Mouse (Mus musculus): ENCODE results near the gene Tmem108.

Gene Tmem108

DNA sequence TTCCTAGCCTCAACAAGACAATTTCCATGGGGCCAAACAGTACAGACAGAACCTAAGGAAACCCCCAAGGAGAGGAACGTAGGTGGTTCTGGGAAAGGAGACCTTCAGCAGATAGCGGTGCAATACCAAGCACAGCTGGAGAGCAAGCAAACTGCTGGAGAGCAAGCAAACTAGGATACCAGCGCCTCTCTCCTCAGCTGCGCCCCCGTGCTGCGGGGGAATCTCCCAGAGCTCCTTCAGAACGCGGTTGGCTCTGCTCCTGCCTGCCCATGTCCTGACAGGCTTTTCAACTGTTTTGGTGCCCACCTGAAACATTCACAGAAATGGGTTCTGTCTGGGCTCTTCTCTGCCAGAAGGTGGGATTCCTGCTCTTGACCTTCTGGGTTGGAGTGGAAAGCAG is 221.1 kb downstream of the Tmem108 start:
- no peak for DNase-seq

GRCm38 (mm10) chr9:103538047-103538816 is 223.4 kb downstream of the Tmem108 start:
- DNase-seq = no peak

- DNase-seq = no peak
Measured at GRCm38 (mm10) chr9:103536059-103536634, 225.5 kb downstream of the Tmem108 start.

GRCm38 (mm10) chr9:103525041-103525537 is 236.5 kb downstream of the Tmem108 start:
- no peak for DNase-seq

DNA sequence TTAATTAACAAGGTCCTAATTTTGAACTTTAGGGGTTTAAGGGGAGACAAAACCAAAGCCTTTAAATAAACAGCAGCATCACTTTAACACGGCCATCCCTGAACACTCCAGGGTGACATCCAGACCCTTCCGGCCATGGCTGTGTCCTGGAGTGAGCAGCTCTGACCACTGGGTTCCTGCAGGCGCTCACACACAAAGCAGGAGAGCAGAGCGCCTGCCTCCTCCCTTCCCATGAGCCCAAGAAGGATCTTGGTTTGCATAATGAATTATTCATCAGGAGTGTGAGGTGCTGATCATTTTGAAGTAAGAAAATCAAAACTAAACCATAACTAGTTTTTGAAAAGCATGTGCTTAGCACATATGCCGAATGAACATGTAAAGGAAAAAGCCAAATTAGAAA is 237.0 kb downstream of the Tmem108 start:
- no peak for DNase-seq

DNA sequence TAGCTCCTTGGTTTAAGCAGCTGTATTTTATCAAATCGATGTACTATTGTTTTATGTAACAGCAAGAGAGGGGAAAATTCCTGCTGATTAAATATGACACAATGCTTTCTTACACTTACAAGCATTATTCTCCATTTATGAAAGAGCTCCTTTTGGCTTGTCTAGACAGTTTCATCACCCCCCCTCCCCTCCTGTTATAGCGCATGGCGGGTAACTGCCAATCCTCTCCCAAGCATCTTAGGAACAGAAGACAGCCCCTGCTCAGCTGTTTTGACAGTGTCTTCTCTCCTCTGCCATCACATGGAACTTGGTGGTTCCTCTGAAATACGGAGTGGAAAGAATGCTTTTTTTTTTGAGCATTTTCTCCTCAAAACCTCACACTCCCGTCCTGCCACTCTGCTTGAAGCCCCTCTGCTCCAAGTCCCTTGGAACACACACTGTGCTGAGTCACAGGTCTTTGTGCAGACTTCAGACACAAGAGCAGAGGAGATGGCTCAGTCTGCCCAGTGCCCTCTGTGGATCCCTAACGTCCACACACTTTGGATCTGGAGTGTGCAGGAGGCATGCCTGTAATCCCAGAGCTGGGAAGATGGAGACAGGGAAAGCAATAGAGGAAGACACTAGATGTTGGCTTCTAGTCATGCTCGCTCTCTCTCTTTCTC is 237.8 kb downstream of the Tmem108 start:
- DNase-seq = no peak

DNA sequence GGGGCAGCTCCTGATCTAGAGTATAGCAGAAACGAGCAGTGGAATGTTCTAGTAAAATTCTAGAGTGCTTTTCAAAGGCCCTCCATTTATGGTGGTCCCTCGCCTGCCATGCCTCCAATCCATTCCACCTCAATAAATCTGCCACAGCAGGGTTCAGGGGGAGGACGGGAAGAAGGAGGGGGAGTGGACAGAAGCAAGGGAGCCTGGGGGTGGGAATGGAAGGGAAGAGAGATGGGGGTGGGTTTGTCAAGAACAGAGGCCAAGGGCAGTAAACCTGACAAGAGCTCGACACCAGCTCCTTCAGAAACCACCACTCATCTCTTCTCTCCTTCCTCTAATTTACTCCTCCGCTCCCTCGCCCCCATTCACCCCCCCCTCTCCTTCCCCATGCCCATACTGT is 238.6 kb downstream of the Tmem108 start:
- DNase-seq = no peak

DNA sequence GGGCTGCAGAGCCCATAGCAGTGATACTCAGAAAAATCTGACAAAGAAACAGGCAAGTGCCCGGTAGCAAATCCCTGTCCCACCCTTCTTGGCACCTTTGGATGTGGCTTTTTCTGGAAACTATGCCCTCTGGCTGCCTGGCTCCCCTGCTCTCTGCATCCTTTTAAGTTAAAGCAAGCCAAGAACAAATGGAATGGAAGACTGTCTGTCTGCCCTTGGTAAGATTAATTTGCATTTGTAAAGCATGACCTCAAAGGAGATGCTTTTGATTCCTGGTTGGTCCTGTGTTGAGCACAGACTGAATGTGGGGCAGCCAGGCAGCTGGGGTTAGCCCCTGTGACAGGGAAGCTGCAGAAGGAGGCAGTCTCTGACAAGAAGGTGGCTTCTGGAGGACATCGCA is 247.8 kb downstream of the Tmem108 start:
- no peak for DNase-seq

- no peak for DNase-seq
Measured at GRCm38 (mm10) chr9:103512257-103512656, 249.4 kb downstream of the Tmem108 start.

GRCm38 (mm10) chr9:103506968-103507584 is 254.6 kb downstream of the Tmem108 start:
- DNase-seq = no peak

GRCm38 (mm10) chr9:103505067-103505466 is 256.6 kb downstream of the Tmem108 start:
- DNase-seq = no peak

DNA sequence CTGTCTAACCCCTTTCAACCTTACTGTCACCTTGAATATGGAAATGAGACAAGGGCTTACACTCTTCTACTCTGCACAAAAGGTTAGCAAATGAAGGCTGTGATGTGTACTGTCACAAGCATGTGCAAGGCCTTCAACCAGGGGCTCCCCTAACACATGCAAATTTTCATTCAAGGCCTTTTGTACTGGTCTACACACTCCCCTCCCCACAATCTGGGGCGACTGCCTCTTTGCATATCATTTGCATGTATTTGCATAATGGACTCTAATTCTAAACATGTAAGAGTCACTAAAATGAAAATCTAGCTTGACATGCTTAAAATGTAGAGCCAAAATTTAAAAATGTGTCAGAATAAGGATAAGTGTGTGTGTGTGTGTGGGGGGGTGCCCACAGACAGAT is 257.0 kb downstream of the Tmem108 start:
- no peak for DNase-seq

DNA sequence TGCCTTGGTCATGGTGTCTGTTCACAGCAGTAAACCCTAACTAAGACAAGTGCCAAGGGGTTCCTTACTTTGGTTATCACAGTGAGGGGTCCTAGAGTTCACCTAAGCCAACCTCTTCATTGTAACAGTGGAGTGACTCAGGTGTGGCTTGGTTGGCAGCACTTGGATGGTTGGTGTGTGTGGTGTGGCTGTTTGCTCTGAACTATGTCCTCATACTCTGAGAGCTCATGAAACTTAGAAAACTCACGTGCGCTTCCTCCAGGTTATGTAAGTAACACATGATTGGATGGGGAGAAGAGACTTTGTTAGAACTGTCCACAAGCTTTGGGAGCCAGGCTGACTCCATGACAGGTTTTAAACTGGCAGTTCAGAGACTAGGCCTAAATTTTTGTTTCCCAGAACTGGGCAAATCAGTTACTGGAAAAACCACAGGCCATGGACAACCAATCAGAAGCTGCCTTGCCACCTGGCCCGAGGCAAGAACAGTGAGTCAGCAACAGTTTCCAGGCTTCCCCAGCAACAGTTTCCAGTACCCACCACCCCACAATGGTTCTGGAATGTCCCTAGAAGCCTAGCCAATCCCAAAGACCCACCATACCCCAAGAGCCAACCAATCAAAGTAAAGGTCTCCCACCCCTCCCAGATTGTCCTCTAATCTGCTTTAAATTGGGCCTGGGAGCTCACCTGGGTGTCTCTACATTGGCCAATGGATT is 257.9 kb downstream of the Tmem108 start:
- no peak for DNase-seq

- DNase-seq = no peak
Measured at GRCm38 (mm10) chr9:103502655-103503054, 259.0 kb downstream of the Tmem108 start.

DNA sequence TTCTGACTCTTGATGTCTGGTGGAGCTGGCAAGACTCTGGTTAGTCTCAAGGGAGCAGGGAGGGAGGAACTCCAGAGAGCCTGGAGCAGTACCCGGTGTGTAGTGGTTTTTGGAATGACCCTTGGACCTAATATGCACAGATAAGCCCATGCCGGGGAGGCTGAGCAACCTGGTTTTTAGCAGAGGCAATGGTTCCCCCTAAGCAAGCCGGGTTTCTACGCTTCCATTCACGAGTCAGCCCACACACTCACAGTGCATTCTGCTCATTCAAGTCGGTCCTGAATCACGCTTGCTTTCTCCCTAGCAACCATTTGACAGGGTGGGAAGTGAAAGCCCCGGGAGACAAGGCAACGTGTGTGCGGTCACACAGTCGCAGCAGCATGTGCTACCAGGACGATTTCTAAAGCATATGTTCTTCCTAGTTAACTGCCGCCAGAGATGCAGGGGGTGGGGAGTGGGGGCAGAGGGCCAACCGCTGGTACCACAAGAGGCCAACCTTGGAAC is 259.7 kb downstream of the Tmem108 start:
- no peak for DNase-seq

GRCm38 (mm10) chr9:103499366-103499765 is 262.3 kb downstream of the Tmem108 start:
- no peak for DNase-seq

DNA sequence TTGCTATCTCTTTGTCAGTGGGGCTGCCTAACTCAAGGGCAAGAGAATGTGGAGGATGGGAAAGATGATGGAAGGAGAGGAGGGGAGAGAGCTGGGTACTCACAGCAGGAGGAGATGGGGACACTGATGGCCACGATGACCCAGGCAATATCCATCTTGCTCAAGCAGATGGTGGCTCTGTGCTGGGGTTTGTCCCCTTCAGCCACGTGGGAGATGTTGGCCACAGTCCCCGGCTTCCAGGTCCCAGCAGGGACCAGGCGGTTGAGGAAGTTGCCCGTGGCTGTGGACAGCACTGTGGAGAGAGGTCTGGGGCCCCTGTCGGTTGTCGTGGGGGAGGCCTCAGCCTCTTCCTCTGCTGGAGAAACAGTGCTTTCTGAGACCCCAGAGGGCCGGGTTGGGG is 262.9 kb downstream of the Tmem108 start:
- no peak for DNase-seq

- DNase-seq = no peak
Measured at GRCm38 (mm10) chr9:103495391-103495790, 266.2 kb downstream of the Tmem108 start.

DNA sequence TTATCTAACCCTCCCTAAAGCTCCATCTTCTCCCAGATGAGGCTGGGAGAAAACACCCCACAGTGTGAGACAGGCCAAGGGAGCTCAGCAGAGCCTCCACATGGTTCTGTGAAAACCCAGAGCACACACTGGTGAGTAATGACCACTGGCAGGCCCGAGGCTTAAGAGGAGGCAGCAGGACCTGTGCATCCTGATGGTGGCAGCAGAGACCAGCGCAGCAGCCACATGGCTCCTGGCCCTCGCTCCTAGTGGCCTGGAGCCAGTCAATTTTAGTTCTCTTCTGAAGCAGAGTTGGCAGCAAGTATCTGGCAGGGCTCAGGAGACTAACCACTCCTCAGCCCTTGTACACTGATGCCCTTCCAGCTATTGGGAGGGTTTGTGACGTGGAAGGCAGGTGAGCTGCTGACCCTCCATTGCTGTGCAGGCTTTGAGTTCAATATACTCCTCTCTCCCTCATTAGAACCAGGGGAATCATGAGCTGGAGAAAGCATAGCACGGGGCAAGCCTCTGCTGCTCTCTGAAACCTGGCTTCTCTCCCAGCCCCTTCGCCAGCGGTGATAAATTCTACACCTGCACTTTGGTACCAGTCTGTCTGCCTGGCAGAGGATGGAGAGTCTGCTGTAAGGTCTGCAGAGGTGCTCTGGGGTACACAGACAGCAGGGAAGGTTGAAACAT is 267.2 kb downstream of the Tmem108 start:
- DNase-seq = peak; percentile 72

DNA sequence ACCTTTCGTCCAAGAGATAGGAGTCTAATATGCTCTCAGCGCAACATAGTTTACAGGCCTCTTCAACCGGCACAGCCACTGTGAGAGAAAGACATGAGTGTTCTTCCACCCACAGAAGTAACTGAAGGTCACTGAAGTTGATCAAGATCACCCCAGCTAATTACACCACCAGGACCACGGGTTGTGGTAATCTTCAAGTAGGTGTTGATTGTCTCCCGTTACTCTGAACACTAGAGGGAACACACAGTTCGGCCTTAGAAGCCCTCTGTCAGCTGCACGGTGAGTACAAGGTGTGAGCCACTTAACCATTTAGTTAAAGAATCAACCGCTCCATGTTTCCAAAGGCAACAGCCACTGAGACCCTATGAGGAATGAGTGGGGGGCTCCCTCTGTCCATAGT is 269.7 kb downstream of the Tmem108 start:
- no peak for DNase-seq

- DNase-seq = peak; percentile 86
Measured at GRCm38 (mm10) chr9:103490439-103490838, 271.2 kb downstream of the Tmem108 start.

DNA sequence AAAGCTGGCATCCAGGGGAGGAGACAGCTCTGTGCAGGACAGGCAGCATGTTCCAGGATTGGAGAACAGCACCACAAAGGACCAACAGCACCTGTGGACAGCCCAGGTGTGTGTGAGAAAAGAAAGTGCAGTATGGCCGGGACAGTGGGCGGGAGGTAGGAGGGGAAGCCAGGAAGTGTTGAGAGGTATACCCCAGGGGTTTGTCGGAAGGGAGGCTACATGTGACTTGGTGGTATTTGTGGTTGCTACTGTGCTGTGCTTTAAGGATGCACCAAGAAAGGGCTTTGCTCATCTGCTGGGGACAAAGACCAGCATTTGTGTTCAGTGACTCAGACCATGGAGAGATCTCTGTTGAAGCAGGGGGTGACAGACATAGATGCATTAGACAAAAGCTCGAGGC is 271.8 kb downstream of the Tmem108 start:
- no peak for DNase-seq
